Mouse (Mus musculus) kidney, postnatal 14 days (tissue): ENCODE measurements around the gene Olfr223.
"Not testable (repeated sequence)": the region's sequence is repeated elsewhere in the genome, so short reads cannot be mapped to it uniquely, and the experiment has no call there.

Experiments
- DNase-seq: peaks from one replicate; pipeline ENCODE4 v3.0.0; 2022; ENCODE audit warnings: mixed read lengths

Olfr223 gene

GRCm38 (mm10) chr11:59593189-59593588 is at the start of gene Olfr223:
Gene Olfr223, minus strand, starts transcription at chr11:59593289.
- DNase-seq = no peak

DNA sequence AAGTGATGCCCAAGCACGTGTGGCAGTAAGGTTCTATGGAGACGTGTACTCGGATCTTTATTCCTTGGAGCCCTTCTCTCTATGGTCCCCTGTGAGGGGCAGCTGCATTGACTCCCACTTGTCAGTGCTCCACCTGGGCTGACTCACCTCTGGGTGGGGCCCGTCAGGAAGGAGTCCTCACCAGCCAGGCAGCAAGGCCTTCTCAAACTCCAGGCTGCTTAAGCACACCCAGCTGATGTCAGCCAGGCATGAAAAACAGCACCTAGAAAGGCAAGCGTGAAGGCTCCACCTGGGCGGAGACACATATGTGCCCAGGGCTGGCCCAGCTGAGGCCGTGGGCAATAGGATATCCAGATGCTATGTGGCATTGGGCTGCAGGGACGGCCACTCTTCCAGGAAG is 49.3 kb upstream of the Olfr223 start:
- DNase-seq = no peak

DNA sequence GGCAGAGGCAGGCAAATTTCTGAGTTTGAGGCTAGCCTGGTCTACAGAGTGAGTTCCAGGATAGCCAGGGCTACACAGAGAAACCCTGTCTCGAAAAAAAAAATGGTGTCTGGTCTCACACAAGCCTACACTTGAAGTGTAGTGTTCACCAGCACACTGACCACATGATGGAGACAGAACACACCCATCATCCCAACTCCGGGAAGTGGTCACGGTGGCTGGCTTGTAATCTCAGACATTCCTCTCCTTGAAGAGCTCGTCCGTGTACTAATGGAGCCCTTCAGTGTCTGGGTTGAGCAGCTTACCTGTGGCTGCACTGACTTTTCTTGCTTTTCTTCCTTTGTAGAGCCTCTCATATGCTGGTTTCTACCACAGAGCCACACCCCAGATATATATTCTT is 48.1 kb upstream of the Olfr223 start:
- no peak for DNase-seq

- no peak for DNase-seq
These were observed 47.0 kb upstream of the Olfr223 start for GRCm38 (mm10) chr11:59639957-59640643.

DNA sequence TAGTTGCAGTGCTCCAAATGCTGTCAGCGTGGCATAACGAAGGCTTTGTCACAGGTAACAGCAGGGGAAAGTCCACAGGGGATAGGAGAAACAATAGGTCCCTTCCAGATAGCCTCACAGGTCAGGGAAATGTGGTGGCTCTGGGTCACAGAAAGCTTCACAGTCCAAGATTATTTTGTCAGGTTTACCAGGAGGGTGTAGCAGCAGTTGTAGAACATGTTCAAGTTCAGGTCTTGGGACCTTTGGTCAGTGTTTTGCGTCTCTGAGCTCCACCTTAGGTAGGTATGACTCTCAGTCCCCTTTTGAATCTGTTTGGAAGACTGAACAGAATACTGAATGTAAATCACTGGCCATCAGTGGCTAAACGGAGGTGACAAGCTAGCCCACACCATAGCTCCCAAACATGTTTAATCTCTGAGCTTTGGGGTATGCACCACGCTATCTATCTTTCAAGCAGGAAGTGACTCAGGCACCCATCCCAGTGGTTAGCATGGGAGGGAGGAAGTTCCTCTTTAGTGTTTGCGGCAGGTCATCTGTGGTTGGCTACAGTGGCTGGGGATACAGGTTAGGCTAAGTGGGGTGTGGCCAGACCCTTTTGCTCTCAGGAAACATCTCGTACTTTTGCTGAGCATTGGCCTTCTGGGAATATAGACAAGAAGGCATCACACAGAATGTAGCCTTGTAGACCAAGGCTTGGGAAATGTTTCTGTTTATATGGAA is 43.8 kb upstream of the Olfr223 start:
- DNase-seq = no peak

- DNase-seq = no peak
These were observed 43.0 kb upstream of the Olfr223 start for GRCm38 (mm10) chr11:59635821-59636694.

GRCm38 (mm10) chr11:59635251-59635795 is 42.2 kb upstream of the Olfr223 start:
- no peak for DNase-seq

DNA sequence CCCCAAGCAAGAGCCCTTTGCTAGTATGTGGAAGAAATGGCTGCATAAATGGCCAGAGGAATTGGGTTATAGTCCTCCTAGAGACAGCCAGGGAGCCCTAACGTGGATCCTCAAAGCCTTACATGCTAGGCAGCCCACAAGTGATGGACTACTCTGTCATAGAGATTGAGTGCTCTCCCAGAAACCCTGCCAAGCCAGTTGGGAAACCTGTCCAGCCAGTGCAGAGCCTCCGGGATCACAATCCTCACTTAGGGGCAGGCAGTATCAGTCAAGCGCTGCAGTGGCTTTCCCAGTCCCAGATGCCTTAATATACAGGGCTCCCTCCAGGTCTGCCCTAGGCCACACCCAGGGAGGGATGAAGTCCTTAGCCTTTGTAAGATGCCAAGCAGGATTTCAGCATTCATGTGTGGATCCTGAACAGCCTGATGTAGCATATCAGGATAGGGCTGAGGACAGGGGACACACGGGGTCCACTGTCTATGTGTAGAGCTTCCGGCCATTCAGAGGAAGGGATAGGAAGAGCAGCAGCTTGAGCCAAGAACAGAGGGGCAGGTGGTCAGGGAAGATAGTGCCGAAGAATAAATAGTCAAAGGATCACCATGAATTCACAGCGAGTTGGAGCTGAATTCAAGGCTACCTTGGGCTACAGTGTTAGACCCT is 41.0 kb upstream of the Olfr223 start:
- DNase-seq = no peak

DNA sequence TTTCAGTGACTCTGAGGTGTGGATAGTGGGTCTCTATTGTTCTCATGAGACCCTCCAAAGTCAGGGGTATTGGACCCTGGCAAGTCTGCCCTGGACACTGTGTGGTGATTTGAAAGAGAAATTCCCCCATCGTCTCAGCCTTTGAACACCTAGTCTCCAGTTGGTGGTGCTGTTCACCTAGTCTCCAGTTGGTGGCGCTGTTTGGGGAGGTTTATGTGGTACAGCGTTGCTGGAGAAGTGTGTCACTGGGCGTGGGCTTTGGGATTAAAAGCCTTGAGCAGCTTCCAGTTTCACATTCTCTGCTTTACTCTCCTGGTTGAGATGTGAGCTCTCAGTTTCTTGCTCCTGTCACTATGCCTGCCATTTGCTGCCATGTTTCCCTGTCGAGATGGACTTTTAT is 39.9 kb upstream of the Olfr223 start:
- DNase-seq = peak; percentile 28

DNA sequence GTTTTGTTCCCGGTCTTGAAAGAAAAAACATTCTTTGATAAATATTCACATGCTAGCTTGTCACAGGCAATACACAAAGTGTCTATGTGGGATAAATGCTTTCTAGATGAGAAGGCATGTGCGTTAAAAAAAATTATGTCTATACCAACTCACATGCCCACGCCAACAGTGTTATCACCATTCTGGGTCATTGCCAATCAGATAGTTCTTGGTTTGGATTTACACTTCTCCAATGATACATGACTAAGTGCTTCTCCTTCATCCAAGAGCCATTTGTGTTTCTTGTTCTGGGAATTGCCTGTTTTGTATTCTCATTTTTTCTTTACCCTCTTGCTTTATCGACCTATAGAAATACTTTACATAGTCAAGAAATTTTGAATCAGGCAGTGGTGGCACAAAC is 38.9 kb upstream of the Olfr223 start:
- DNase-seq = no peak

DNA sequence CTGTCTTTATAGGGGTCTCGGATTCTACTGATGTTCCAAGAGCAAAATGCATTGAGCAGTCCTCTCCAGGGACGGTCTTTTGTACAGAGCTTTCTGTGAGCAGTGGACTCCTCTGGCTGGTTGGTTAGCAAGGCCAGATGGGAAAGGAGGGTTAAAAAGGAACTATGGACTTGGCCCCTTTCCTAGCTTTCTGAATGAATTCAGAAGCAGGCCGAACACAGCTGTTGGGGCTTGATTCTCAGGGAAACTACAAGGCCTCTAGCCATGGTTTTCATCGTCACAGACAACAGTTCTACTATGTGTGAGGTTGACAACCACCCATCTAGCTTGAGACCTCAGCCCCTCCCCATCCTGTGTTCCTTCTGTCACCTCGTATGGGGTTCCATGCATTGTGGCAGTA is 36.8 kb upstream of the Olfr223 start:
- DNase-seq = peak; percentile 15

DNA sequence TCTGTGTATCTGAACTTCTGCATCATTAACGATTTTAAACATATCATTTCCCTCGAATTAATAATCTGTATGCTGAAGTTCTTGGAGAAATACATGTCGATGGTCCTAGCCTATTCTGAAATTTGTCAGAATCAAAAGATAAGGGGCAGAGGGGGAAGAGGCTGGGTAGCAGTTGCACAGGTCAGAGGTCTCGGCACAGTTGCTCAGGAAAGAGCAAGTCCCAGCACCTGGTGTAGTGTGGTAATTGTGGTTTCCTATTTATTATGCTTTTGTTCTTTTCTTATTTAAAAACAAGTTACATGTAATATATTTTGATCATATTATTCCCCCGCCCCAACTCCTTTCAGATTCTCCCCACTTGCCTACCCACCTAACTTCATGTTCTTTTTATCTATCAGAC is 35.1 kb upstream of the Olfr223 start:
- no peak for DNase-seq

DNA sequence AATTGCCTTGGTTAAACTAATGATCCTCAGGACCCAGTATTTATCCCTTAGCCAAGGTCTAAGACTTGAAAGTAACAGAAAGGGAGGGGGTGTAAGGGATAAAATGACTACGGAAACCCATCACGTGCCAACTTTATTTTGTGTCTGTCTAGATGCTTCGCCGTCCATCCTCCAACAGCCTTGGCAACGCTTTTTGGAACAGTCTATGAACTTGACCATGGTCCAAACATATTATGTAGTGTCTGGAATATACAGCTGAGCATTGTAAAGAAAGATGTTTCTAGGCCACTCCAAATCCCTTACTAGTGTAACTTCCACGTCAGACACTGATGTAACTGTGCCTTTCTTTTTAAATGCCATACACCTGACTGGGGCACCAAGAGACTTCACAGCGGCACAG is 33.1 kb upstream of the Olfr223 start:
- no peak for DNase-seq

DNA sequence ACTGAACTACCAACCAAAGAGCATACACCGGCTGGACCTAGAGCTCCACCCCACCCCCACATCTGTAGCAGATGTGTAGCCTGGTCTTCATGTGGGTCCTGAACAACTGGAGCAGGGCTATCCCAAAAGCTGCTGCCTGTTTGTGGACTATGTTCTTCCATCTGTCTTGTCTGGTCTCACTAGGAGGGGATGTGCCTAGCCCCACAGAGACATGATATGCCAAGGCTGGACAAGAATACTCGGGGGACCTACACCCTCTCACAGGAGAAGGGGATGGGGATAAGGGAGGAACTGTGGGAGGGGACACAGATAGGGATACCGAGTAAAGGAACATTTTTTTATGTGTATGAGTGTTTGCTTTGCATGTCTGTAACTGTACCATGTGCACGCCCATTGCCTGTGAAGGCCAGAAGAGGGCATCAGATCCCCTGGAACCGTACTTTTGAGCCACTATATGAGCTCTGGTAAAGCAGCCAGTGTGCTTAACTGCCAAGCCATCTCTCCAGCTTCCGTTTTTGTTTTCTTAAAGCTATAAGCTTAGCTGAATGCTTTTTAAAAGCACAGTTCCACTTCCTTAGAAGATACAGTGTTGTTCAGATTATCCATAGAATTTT is 31.0 kb upstream of the Olfr223 start:
- DNase-seq = peak; percentile 74

- no peak for DNase-seq
These were observed 29.1 kb upstream of the Olfr223 start for GRCm38 (mm10) chr11:59622214-59622613.

GRCm38 (mm10) chr11:59616986-59617385 is 23.9 kb upstream of the Olfr223 start:
- not testable (repeated sequence) for DNase-seq

DNA sequence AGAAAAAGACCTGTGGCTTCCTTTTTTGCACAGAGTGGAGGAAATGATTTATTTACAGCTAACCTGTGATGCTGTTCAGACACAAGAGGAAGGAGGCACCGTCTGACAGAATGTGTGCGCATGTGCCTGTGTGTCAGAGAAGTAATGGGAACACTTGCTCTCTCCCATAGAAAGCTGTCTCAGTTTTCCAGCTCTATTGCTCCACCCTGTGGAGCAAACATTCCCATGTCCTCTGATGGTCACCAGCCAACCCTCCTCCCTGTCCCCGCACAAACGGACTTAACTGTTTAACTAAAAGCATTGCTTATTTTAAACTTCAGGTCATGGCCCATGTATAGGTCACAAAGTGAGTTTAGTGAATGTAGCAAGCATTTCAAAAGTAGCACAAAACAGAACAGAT is 21.0 kb upstream of the Olfr223 start:
- peak; percentile 47 for DNase-seq

- DNase-seq = no peak
These were observed 18.6 kb upstream of the Olfr223 start for GRCm38 (mm10) chr11:59611646-59612045.

DNA sequence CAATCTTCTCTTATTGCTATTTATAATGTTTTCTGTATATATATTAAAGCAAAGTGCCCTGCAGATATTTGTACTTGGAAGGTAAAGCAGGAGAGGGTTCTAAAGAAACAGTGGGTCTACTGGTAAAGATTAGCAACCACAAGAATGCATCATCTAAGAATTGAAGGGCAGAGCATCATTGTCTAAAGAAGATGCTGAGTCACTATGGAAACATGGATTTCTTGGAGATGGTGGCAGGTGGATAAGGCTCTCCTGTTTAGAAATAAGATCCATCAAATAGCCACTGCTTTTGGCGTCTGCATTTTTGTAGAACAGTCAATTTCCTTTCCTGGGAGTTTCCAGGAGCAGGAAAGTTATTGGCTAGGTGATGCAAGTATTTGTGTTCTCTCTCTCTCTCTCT is 9.2 kb upstream of the Olfr223 start:
- no peak for DNase-seq

- DNase-seq = no peak
These were observed 7.8 kb upstream of the Olfr223 start for GRCm38 (mm10) chr11:59600872-59601271.

- no peak for DNase-seq
These were observed 6.1 kb upstream of the Olfr223 start for GRCm38 (mm10) chr11:59599211-59599610.

DNA sequence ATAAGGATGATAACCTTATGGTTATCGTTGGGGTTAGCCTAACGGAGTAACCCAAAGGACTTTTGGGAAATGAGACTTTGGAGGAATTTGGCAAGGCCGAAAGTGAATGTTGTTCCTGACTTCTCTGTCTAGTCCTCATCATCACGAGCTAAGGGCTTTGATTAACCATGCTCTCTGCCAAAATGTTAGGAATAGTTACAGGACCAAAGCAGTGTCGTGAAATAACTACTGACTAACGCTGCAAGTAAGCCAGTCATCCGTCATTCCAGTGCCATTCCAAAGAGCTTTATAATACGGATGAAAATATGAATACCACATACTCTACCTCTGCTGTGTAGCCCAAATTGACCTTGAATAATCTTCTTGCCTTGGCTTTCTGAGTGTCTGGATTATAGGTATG is 3.9 kb upstream of the Olfr223 start:
- DNase-seq = no peak
